Mouse (Mus musculus) ES-E14 (cell line): ENCODE results near the gene Mfsd7a. TPM values are rescaled to one million over a fixed set of nuclear protein-coding genes. Genes with fewer than 3 reads are reported as not detected.

Source experiments
- DNase-seq: peaks from one replicate; pipeline ENCODE4 v3.0.0-alpha.2; 2013; ENCODE audit warnings: low read depth, low spot score
- H3K27ac ChIP-seq: 2 replicates; pipeline ENCODE4 v1.5.1; 2012; ENCODE audit warnings: low read depth, mild to moderate bottlenecking, low read length, moderate library complexity, mixed read lengths; ENCODE audit not compliant: poor library complexity, insufficient read depth, severe bottlenecking
- H3K36me3 ChIP-seq: 2 replicates; pipeline ENCODE4 v1.6.1; 2012; ENCODE audit warnings: mild to moderate bottlenecking, low read length, moderate library complexity, mixed read lengths; ENCODE audit not compliant: control insufficient read depth, poor library complexity, insufficient read depth, severe bottlenecking
- H3K4me1 ChIP-seq, 2 experiments: fragments of 150-350 bp in 1 of 2; sonication (generic) in 1 of 2; 2 replicates each; pipeline ENCODE4 v1.6.1; 2012; ENCODE audit warnings: low read length in 2 of 2, mild to moderate bottlenecking in 1 of 2, mixed read lengths in 1 of 2; ENCODE audit not compliant: control insufficient read depth in 2 of 2, insufficient read depth in 2 of 2, poor library complexity in 1 of 2
- H3K4me3 ChIP-seq, 2 experiments: fragments of 150-350 bp in 1 of 2; sonication (generic) in 1 of 2; 2 replicates each; pipeline ENCODE4 v1.5.1; 2012; ENCODE audit warnings: low read length in 2 of 2, low read depth in 1 of 2, mild to moderate bottlenecking in 1 of 2, mixed read lengths in 1 of 2; ENCODE audit not compliant: insufficient read depth in 1 of 2, poor library complexity in 1 of 2, severe bottlenecking in 1 of 2
- H3K9ac ChIP-seq: 2 replicates; pipeline ENCODE4 v1.6.1; 2012; ENCODE audit warnings: low read depth, mild to moderate bottlenecking, low read length, mixed read lengths; ENCODE audit not compliant: poor library complexity, insufficient read depth, severe bottlenecking
- H3K9me3 ChIP-seq: fragments of 150-350 bp; sonication (generic); 2 replicates; pipeline ENCODE4 v1.6.1; 2012; ENCODE audit warnings: low read depth, mild to moderate bottlenecking, low read length; ENCODE audit not compliant: control insufficient read depth, insufficient read depth
- CHD2 ChIP-seq: IDR thresholded peaks from 2 replicates; pipeline ENCODE4 v1.6.1; 2014; ENCODE audit warnings: mild to moderate bottlenecking, low read depth, low read length, inconsistent platforms
- MAFK ChIP-seq: IDR thresholded peaks from 2 replicates; pipeline ENCODE4 v1.6.1; 2014; ENCODE audit warnings: mild to moderate bottlenecking, low read depth, low read length, inconsistent platforms; ENCODE audit not compliant: insufficient read depth
- ZC3H11A ChIP-seq: IDR thresholded peaks from 2 replicates; pipeline ENCODE4 v1.6.1; 2012; ENCODE audit warnings: low read depth, mild to moderate bottlenecking, inconsistent platforms, low read length, borderline replicate concordance
- ZNF384 ChIP-seq: IDR thresholded peaks from 2 replicates; pipeline ENCODE4 v1.6.1; 2012; ENCODE audit warnings: low read depth, low read length, inconsistent platforms
- in situ Hi-C, 2 experiments: fragments of 600-800 bp; cut with MboI; formaldehyde crosslinking; loops; one replicate each; pipeline ENCODE4 v1.15.1; 2025; ENCODE audit warnings: low sequenced_read_pairs in 2 of 2, inconsistent platforms in 1 of 2; ENCODE audit not compliant: unreplicated experiment in 2 of 2
- total RNA-seq: library from RNA; depleted of rRNA; stranded (reverse); fragments of 300-350 nt; gene quantifications from 2 replicates; pipeline ENCODE4 v1.2.3, GENCODE M21; 2012; rRNA removed

Mfsd7a gene
- total RNA-seq, 1 experiment = 0.36 TPM

DNA sequence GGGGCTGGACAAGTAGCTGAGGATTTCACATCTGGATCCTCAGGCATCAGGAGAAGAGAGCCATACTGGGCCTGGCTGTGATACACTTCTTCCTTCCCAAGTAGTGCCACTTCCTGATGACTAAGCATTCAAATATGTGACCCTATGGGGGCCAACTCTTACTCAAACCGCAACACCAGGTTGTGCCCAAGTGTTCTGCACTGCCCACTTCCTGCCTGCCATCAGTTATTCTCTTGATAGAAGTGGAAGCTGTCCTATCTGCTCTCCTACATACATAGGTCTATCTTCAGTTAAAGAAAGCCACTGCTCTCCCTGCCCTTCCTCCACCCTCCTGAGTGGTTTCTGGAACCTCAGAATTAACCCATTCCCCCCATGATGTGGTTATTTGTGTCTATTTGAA is 43.2 kb downstream of the Mfsd7a start:
- DNase-seq = no peak
- Histone ChIP-seq H3K27ac (no peak overlapping the region), H3K9me3 (no peaks in the 10 kb centered on the region), H3K4me1 (0 out of 4 replicates have a peak, but pooled peaks cover 0 to 1% of the 10 kb centered on the region in 2 experiments), H3K9ac (no peak overlapping the region), H3K36me3 (no peaks in the 10 kb centered on the region), H3K4me3 (no peak overlapping the region)
- TF ChIP-seq ZNF384 = no peak
- in situ Hi-C loops = no loop called here

DNA sequence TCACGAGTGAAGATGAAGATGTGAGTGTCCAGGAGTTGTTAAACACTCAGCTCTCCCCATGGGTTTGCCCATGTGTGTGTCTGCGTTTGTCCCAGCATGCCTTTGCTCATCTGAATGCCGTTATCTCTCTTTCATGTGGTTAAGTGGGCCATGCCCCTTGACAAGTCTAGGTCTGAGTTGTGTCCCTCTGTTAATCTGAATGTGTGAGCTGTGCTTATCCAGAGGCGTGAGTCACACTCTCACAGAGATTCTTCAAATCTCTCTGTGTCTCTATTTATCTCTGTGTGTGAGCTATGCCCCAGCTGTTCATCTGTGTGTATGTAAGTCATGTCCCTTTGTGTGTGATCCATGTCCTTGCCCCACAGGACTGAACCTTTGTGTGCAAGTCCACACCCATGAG is 45.2 kb downstream of the Mfsd7a start:
- H3K4me3 ChIP-seq = no peak overlapping the region
- DNase-seq = no peak
- H3K4me1 ChIP-seq = 0 out of 4 replicates have a peak, but pooled peaks cover 0 to 1% of the 10 kb centered on the region in 2 experiments
- H3K9me3 ChIP-seq = no peaks in the 10 kb centered on the region
- H3K27ac ChIP-seq = no peak overlapping the region
- TF ChIP-seq ZC3H11A (no peak), CHD2 (no peak), ZNF384 (no peak), MAFK (no peak)
- in situ Hi-C loops = no loop called here
- H3K36me3 ChIP-seq = no peaks in the 10 kb centered on the region
- no peak overlapping the region for H3K9ac ChIP-seq

Other genes starting within 250 kb of the Mfsd7a start
- 14.5 and 22.8 TPM in 2 replicates for gene Dr1, start 180.0 kb downstream of the Mfsd7a start, total RNA-seq
- 17.8 and 21.8 TPM in 2 replicates for gene Pigg, start 136.3 kb downstream of the Mfsd7a start, total RNA-seq
- 0.16 and 0.45 TPM in 2 replicates for gene Gm42517, start 81.0 kb downstream of the Mfsd7a start, total RNA-seq
- gene Pde6b, start 60.5 kb downstream of the Mfsd7a start, total RNA-seq = 0.04 and 0.16 TPM in 2 replicates
- 510 and 685 TPM in 2 replicates for gene Atp5k, start 14.4 kb downstream of the Mfsd7a start, total RNA-seq
- 29.1 and 29.6 TPM in 2 replicates for gene Pcgf3, start 12.3 kb upstream of the Mfsd7a start, total RNA-seq
- 0.58 and 0.85 TPM in 2 replicates for gene Cplx1, start 101.1 kb upstream of the Mfsd7a start, total RNA-seq
- gene Gak, start 180.9 kb upstream of the Mfsd7a start, total RNA-seq = 44.8 and 49.1 TPM in 2 replicates
- 14.1 and 14.5 TPM in 2 replicates for gene Tmem175, start 180.9 kb upstream of the Mfsd7a start, total RNA-seq
- gene Idua, start 211.4 kb upstream of the Mfsd7a start, total RNA-seq = 3.7 and 5.2 TPM in 2 replicates
- 25.5 and 47.5 TPM in 2 replicates for gene Dgkq, start 220.8 kb upstream of the Mfsd7a start, total RNA-seq
- gene Slc26a1, start 226.7 kb upstream of the Mfsd7a start, total RNA-seq = 0.26 and 0.27 TPM in 2 replicates
- 15.5 and 18.9 TPM in 2 replicates for gene Fgfrl1, start 243.5 kb upstream of the Mfsd7a start, total RNA-seq